Comparison of ENCODE assay signal across 8 mouse cellular contexts in genomic region chr4:150281891-150282630, GRCm38 (mm10). TPM values are rescaled to one million over a fixed set of nuclear protein-coding genes. Genes with fewer than 3 reads are reported as not detected.
DNase-seq lines count a peak whose midpoint lies in the region; ATAC-seq and TF ChIP-seq lines count a peak whose summit lies in the region.

No protein-coding gene starts in this region.

- TF ChIP-seq POLR2A in liver, adult 2 months (IDR thresholded peaks at IDR 0.05; ENCODE audit: extremely low read depth, insufficient read depth, low read length), result 0 out of 2 replicates have a peak, but pooled peaks have one; percentile 45

- peaks cover 19% of the 10 kb centered on the region; the same call in 1 of the 2 replicates for H3K79me2 ChIP-seq in liver, adult 2 months (ENCODE audit: control insufficient read depth, insufficient read depth, low read length)

- H3K9me3 ChIP-seq in hindbrain, embryonic 15.5 days, result no peaks in the 10 kb centered on the region
- H3K9me3 ChIP-seq in midbrain, embryonic 16.5 days (replicated peaks; ENCODE audit: control insufficient read depth, low read length, poor library complexity, severe bottlenecking), result no peaks in the 10 kb centered on the region

- peak overlapping the region; percentile 95 for H3K27ac ChIP-seq in left cerebral cortex, adult 2 months
- H3K27ac ChIP-seq in hindbrain, embryonic 15.5 days (replicated peaks), result peak overlapping the region; percentile 92
- H3K27ac ChIP-seq in liver, adult 2 months (replicated peaks; ENCODE audit: insufficient read depth, low read depth, low read length), result peak overlapping the region; percentile 97
- H3K27ac ChIP-seq in midbrain, embryonic 16.5 days (ENCODE audit: low read length), result peak overlapping the region; percentile 99

- peak overlapping the region; percentile 93 for H3K9ac ChIP-seq in hindbrain, embryonic 15.5 days
- H3K9ac ChIP-seq in liver, adult 2 months (ENCODE audit: low read depth, low read length), result peak overlapping the region; percentile 96
- peak overlapping the region; percentile 98 for H3K9ac ChIP-seq in midbrain, embryonic 16.5 days (ENCODE audit: low read depth, low read length)

- H3K4me1 ChIP-seq in hindbrain, embryonic 15.5 days (replicated peaks), result peaks cover 39% of the 10 kb centered on the region
- peaks cover 12% of the 10 kb centered on the region for H3K4me1 ChIP-seq in liver, adult 2 months (ENCODE audit: control insufficient read depth, insufficient read depth, low read length)
- H3K4me1 ChIP-seq in midbrain, embryonic 16.5 days (ENCODE audit: control insufficient read depth, insufficient read depth, low read length), result peaks cover 15% of the 10 kb centered on the region

- peak; percentile 12; the same call in 1 of the 2 replicates for ATAC-seq in hindbrain, embryonic 15.5 days (ENCODE audit: low FRiP score, low read depth)
- peak; percentile 8 for ATAC-seq in midbrain, embryonic 16.5 days

- no peak for TF ChIP-seq CTCF in left cerebral cortex, adult 2 months (IDR thresholded peaks at IDR 0.05)
- no peak for TF ChIP-seq CTCF in liver, adult 2 months (IDR thresholded peaks at IDR 0.05; ENCODE audit: low read depth, low read length)

- WGBS in hindbrain, embryonic 15.5 days, result 1% methylated on average over 37 of the region's 50 CpGs
- WGBS in liver, adult 2 months, result under 1% methylated on average over 50 of the region's 50 CpGs
- WGBS in midbrain, embryonic 16.5 days, result under 1% methylated on average over 45 of the region's 50 CpGs

- DNase-seq in left cerebral cortex, adult 2 months (ENCODE audit: extremely low spot score in 1 of 2, low spot score in 2 of 2), result peak; percentile 37 to 44
- DNase-seq in left cerebral cortex, adult 11 months (ENCODE audit: low spot score), result no peak
- DNase-seq in cerebellum, adult 8-10 months, result peak; percentile 60
- peak; percentile 19 to 36 for DNase-seq in frontal cortex, postnatal 36 days (ENCODE audit: low spot score in 2 of 2)
- peak; percentile 90 for DNase-seq in liver, adult 2 months (ENCODE audit: extremely low read depth, low read depth, low spot score)
- peak; percentile 70 for DNase-seq in testis, postnatal 10 days (ENCODE audit: low spot score)

- peak overlapping the region; percentile 87 for H3K4me3 ChIP-seq in left cerebral cortex, adult 2 months
- peak overlapping the region; percentile 85 for H3K4me3 ChIP-seq in hindbrain, embryonic 15.5 days
- peak overlapping the region; percentile 99 for H3K4me3 ChIP-seq in liver, adult 2 months (ENCODE audit: insufficient read depth, low read depth, low read length)
- H3K4me3 ChIP-seq in midbrain, embryonic 16.5 days (ENCODE audit: low read depth, low read length), result peak overlapping the region; percentile 100

- H3K27me3 ChIP-seq in hindbrain, embryonic 15.5 days, result no peaks in the 10 kb centered on the region
- no peaks in the 10 kb centered on the region for H3K27me3 ChIP-seq in liver, adult 2 months (ENCODE audit: control insufficient read depth, insufficient read depth, low read length)
- H3K27me3 ChIP-seq in midbrain, embryonic 16.5 days (ENCODE audit: control insufficient read depth, insufficient read depth, low read depth, low read length), result no peaks in the 10 kb centered on the region

- H3K4me2 ChIP-seq in hindbrain, embryonic 15.5 days, result peak overlapping the region; percentile 80
- H3K4me2 ChIP-seq in midbrain, embryonic 16.5 days (ENCODE audit: low read length), result peak overlapping the region; percentile 58

- no peaks in the 10 kb centered on the region for H3K36me3 ChIP-seq in hindbrain, embryonic 15.5 days
- H3K36me3 ChIP-seq in liver, adult 2 months (ENCODE audit: control insufficient read depth, insufficient read depth, low read length), result no peaks in the 10 kb centered on the region
- H3K36me3 ChIP-seq in midbrain, embryonic 16.5 days (ENCODE audit: control insufficient read depth, insufficient read depth, low read length), result no peaks in the 10 kb centered on the region

- intact Hi-C loops in left cerebral cortex, adult 2 months (cut with DNase I), result loop anchor here (5.0 kb wide), 1 partner anchor 55 kb away; no protein-coding TSS in a partner anchor

RNA-seq across cellular contexts. Expression of gene Rere, which starts 0.6 kb away (rescaled TPM):
- total RNA-seq in left cerebral cortex, adult 2 months (2021), result 100 to 1,000 TPM; 113 to 125 TPM
- polyA plus RNA-seq in hindbrain, embryonic 15.5 days (2015; fragmentation: Nextera tagmentation; extraction: Ambion mirVana), result 32.5 and 33.8 TPM in 2 replicates
- 10.0 and 10.7 TPM in 2 replicates for total RNA-seq in liver, adult 2 months (2014; rRNA removed)
- polyA plus RNA-seq in liver, adult 2 months (2012; rRNA removed), result 5.8 and 8.8 TPM in 2 replicates
- 29.0 and 31.2 TPM in 2 replicates for polyA plus RNA-seq in midbrain, embryonic 16.5 days (2015; fragmentation: Nextera tagmentation; extraction: Ambion mirVana)

RNA-seq across cellular contexts. Expression of gene Eno1, which starts 45.5 kb away (rescaled TPM):
- total RNA-seq in left cerebral cortex, adult 2 months (2021), result 100 to 1,000 TPM; 410 TPM
- 1,126 and 1,158 TPM in 2 replicates for polyA plus RNA-seq in hindbrain, embryonic 15.5 days (2015; fragmentation: Nextera tagmentation; extraction: Ambion mirVana)
- 386 and 392 TPM in 2 replicates for total RNA-seq in liver, adult 2 months (2014; rRNA removed)
- polyA plus RNA-seq in liver, adult 2 months (2012; rRNA removed), result 283 and 350 TPM in 2 replicates
- polyA plus RNA-seq in midbrain, embryonic 16.5 days (2015; fragmentation: Nextera tagmentation; extraction: Ambion mirVana), result 1,096 and 1,142 TPM in 2 replicates
